Mouse (Mus musculus) thymus, postnatal 10 days (tissue): ENCODE data around the gene Shroom3.

Experiments used
- DNase-seq, 2 experiments: peaks; one replicate each; pipeline ENCODE4 v3.0.0; 2021; ENCODE audit warnings: low spot score in 2 of 2

The Shroom3 gene

DNA sequence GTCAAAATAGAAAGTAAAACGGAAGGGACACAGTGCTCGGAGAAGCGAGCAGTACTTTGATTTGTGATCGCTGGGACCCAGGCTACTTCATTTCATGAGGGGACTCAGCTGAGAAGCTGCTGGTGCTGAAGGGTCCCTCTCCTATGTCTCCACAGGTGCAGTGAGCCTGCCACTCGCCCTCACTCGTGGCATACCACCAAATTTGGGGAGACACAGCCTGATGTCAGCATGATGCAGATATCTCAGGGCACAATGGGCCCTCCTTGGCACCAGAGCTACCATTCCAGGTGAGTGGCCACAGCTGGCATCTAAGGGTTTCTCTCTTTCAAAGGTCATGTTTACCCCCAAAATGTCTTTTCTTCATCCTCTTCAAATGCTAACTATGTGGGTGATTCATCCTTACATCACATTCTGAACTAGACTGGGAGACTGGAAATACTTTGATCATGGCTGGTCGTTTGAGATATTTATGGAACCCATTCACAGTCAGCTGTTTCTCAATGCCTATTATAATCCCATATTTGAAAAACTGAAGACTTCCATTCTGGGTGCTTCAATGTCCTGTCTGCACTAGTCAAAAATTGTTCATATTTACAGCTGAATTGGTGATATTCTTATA lies 250.5 kb downstream of the Shroom3 start:
- no peak for DNase-seq

- no peak for DNase-seq
Observed at GRCm38 (mm10) chr5:92934269-92934939, 251.2 kb downstream of the Shroom3 start.

GRCm38 (mm10) chr5:92935883-92936282 lies 252.6 kb downstream of the Shroom3 start:
- no peak for DNase-seq

DNA sequence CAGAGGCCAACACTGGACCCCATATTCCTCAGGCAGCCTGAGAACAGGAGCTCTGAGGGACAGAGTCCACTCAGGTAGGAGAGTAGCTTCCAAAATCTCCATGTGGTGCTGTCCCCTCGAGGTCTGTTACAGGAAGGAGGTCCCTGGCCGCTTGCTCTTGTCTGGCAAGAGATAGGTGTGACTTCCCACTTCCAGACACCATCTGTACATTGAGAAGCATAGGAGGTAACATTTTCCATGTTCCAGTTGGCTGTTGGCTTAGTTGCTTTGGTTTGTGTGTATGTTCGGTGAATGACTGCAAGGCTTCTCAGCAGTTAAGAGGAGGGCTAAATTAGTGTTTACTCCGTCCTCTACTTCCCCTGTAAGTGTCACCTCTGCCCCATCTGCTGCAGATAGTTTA lies 254.5 kb downstream of the Shroom3 start:
- DNase-seq: no peak

DNA sequence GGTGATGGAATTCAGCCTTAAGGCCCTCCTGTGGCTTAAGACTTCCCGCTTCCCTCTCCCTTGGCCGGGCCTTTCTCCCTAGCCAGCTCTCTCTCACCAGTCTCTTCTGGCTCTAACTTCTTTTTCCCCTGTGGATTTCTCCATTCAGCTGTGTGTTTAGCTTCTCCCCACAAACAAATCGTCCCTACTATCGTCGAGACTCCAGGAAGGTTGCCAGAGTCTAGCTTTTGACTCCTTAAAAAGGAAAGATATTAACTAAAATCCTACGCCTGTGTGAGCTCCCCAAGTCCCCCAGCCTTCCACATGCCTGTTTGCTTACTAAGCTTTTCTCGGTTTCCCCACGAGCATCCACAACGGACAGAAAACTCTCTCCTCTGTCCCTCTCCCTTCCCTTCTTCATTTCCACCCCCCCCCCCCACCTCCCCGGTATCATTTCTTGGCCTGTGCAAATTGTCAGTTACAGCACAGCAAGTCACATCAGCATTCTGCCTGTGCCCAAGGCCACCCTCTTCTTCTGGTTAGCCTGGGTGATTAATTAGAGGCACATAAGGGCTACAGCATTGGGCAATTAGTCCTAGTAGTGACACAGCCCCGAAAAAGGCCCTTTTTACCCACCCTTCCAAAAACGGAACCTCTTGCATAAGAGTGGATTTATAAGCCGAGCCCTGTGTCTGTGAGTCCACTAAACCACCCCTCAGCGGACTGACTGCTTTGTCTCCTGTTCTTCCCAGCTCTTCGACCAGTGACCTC lies 256.2 kb downstream of the Shroom3 start:
- no peak for DNase-seq

- DNase-seq: no peak
Observed at GRCm38 (mm10) chr5:92942166-92942565, 258.9 kb downstream of the Shroom3 start.

- DNase-seq: no peak
Observed at GRCm38 (mm10) chr5:92942577-92942976, 259.3 kb downstream of the Shroom3 start.

GRCm38 (mm10) chr5:92944867-92945266 lies 261.6 kb downstream of the Shroom3 start:
- no peak for DNase-seq

DNA sequence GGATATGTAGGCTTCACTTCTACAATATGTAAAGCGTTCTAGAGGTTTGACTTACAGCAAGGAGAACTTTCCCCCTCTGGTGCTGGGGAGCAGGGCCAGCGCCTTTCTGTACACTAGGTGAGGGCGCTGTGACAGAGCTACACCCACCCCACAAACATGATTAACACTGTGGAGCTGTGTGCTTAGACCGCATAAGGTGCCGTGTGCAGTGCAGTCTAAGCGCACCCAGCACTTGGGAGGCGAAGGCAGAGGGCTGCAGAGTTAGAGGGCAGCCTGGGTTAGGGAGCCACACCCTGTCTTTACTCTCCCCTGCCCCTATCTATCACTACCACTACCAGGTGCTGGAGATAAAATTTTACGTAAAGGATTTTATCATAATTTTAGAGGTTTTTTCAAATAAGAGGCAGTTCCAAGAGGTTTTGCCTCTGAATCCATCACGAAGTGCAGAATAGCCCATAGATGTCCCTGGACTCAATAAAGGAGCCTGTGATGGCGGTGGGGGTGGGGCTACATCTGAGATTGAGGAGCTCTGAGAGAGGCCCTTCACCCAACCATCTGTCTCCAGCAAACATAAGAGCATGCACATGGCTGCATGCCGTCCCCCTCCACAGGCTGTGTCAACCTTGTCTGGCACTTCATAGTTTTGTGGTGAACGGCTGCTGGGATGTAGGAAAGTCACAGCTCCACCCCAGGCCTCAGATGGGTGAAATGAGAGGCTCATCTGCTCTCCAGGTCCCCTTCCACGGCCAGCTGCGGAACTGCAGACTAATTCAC lies 265.9 kb downstream of the Shroom3 start:
- DNase-seq: no peak

DNA sequence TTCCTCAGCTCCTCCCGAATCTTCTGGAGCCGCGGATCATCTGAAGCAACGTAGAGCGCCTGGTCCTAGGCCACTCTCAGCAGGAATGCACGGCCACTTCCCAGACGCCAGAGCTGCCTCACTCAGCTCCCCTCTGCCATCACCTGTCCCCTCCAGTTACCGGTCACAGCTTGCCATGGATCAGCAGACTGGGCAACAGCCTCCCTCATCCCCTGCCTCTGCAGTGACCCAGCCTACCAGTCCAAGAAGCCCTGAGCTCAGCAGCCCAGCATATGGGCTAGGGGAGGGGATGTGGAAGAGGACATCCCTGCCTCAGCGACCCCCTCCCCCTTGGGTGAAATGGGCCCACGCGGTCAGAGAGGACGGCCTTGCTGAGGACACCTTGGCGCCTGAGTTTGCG lies 267.3 kb downstream of the Shroom3 start:
- DNase-seq: no peak

GRCm38 (mm10) chr5:92951079-92951478 lies 267.8 kb downstream of the Shroom3 start:
- no peak for DNase-seq

GRCm38 (mm10) chr5:92953865-92954264 lies 270.6 kb downstream of the Shroom3 start:
- DNase-seq: no peak

DNA sequence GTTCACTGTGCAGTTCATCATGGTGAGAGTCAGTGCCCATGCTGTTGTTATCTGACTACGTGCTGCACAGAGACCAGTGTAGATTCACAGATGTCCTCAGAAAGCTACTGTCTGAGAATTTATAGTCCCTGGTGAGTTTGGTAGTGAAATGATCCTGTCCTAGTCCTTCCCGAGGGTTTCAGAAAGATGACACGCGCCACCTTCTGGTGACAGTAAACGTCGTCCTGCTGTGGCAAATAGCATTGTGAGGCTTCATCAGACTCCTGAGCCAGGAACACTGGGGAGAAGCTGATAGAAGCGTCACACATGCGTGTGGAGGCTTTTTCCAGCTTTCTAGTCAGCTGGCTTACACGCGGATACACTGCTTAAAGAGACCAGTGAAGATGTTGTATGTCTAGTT lies 271.1 kb downstream of the Shroom3 start:
- peak in 1 of 2 experiments; percentile 23 for DNase-seq

GRCm38 (mm10) chr5:92954827-92955475 lies 271.7 kb downstream of the Shroom3 start:
- DNase-seq: no peak

- DNase-seq: no peak
Observed at GRCm38 (mm10) chr5:92959287-92959686, 276.1 kb downstream of the Shroom3 start.

- DNase-seq: no peak
Observed at GRCm38 (mm10) chr5:92959708-92960107, 276.5 kb downstream of the Shroom3 start.

- no peak for DNase-seq
Observed at GRCm38 (mm10) chr5:92961353-92961752, 278.1 kb downstream of the Shroom3 start.

GRCm38 (mm10) chr5:92961770-92962231 lies 278.6 kb downstream of the Shroom3 start:
- no peak for DNase-seq

GRCm38 (mm10) chr5:92964691-92965090 lies 281.5 kb downstream of the Shroom3 start:
- no peak for DNase-seq

- no peak for DNase-seq
Observed at GRCm38 (mm10) chr5:92967143-92967542, 283.9 kb downstream of the Shroom3 start.

DNA sequence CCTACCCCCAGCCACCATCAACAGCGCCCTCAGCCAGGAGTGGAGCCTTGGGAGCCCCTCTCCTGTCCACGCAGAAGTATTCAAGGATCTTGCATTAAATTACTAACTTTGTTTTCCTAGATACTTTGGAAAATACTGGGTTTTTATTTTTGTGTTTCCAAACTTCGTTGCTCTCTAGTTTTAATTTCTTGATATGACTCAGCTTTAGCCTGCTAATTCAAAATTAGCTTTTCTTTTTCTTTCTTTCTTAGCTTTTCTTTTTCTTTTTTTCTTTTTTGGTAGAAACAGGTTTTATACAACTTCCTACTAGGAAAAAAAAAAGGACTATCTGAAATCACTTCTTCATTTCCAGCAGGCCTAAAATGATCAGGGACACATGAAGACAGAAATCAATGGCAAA lies 284.7 kb downstream of the Shroom3 start:
- DNase-seq: no peak

- no peak for DNase-seq
Observed at GRCm38 (mm10) chr5:92969443-92969842, 286.2 kb downstream of the Shroom3 start.
